Mouse (Mus musculus) midbrain, postnatal 0 days (tissue): ENCODE data around the gene Xpo1. TPM values are rescaled to one million over a fixed set of nuclear protein-coding genes. Genes with fewer than 3 reads are reported as not detected.
A peak's percentile ranks its signal among the peaks of the same experiment; 100 is the strongest.

Experiments
- ATAC-seq: fragments of 200-750 bp; cut with Nextera tagmentation; 2 replicates; pipeline ENCODE4 v1.8.0; 2017; ENCODE audit warnings: moderate number of reproducible peaks, mild to moderate bottlenecking, moderate TSS enrichment, moderate library complexity; ENCODE audit not compliant: low FRiP score
- DNase-seq: peaks from one replicate; pipeline ENCODE4 v3.0.0-alpha.2; 2015; ENCODE audit warnings: low spot score
- H3K27ac ChIP-seq: fragments of 300-500 bp; sonication (generic); 2 replicates; pipeline ENCODE4 v1.5.1; 2014; ENCODE audit warnings: low read depth, mild to moderate bottlenecking, low read length, mixed read lengths
- H3K27me3 ChIP-seq: fragments of 300-500 bp; sonication (generic); 2 replicates; pipeline ENCODE4 v1.6.1; 2014; ENCODE audit warnings: low read length, control low read depth, mixed read lengths; ENCODE audit not compliant: insufficient read depth
- H3K36me3 ChIP-seq: fragments of 300-500 bp; sonication (generic); 2 replicates; pipeline ENCODE4 v1.6.1; 2014; ENCODE audit warnings: low read length, control low read depth, mixed read lengths; ENCODE audit not compliant: insufficient read depth
- H3K4me1 ChIP-seq: fragments of 300-500 bp; sonication (generic); 2 replicates; pipeline ENCODE4 v1.6.1; 2014; ENCODE audit warnings: mild to moderate bottlenecking, control low read depth, antibody characterized with exemption, low read length, mixed read lengths; ENCODE audit not compliant: insufficient read depth
- H3K4me2 ChIP-seq: fragments of 300-500 bp; sonication (generic); 2 replicates; pipeline ENCODE4 v1.6.1; 2014; ENCODE audit warnings: low read depth, mild to moderate bottlenecking, low read length, mixed read lengths; ENCODE audit not compliant: poor library complexity, severe bottlenecking
- H3K4me3 ChIP-seq: fragments of 300-500 bp; sonication (generic); 2 replicates; pipeline ENCODE4 v1.5.1; 2014; ENCODE audit warnings: low read depth, mild to moderate bottlenecking, low read length, moderate library complexity
- H3K9ac ChIP-seq: fragments of 300-500 bp; sonication (generic); replicated peaks from 2 replicates; pipeline ENCODE4 v1.6.1; 2014; ENCODE audit warnings: mild to moderate bottlenecking, low read length, moderate library complexity, mixed read lengths; ENCODE audit not compliant: poor library complexity, severe bottlenecking
- H3K9me3 ChIP-seq: fragments of 300-500 bp; sonication (generic); 2 replicates; pipeline ENCODE4 v1.6.1; 2016; ENCODE audit warnings: low read length, control low read depth
- CTCF ChIP-seq: IDR thresholded peaks from 2 replicates; pipeline ENCODE4 v1.5.1; 2016; ENCODE audit warnings: antibody characterized with exemption, mild to moderate bottlenecking
- WGBS: fragments of 180-500 bp; shearing (Covaris S2); extraction: QIAGEN DNeasy Blood & Tissue Kit; methylation state at CpG from one replicate; pipeline ENCODE4 v1.1.7; 2014; 5-methylcytosine and 5-hydroxymethylcytosine counted together
- polyA plus RNA-seq: library from polyadenylated mRNA; unstranded; fragments of >200 nt; fragmentation: Nextera tagmentation; extraction: Ambion mirVana; gene quantifications from 2 replicates; pipeline ENCODE4 v1.2.1, GENCODE M21; 2015
- total RNA-seq: library from RNA; depleted of rRNA; stranded (reverse); fragments of >200 nt; gene quantifications from 2 replicates; pipeline ENCODE4 v1.2.3, GENCODE M21; 2014; rRNA removed

Xpo1 gene
- total RNA-seq = 65.1 and 86.5 TPM in 2 replicates
- polyA plus RNA-seq = 37.4 and 44.0 TPM in 2 replicates

DNA sequence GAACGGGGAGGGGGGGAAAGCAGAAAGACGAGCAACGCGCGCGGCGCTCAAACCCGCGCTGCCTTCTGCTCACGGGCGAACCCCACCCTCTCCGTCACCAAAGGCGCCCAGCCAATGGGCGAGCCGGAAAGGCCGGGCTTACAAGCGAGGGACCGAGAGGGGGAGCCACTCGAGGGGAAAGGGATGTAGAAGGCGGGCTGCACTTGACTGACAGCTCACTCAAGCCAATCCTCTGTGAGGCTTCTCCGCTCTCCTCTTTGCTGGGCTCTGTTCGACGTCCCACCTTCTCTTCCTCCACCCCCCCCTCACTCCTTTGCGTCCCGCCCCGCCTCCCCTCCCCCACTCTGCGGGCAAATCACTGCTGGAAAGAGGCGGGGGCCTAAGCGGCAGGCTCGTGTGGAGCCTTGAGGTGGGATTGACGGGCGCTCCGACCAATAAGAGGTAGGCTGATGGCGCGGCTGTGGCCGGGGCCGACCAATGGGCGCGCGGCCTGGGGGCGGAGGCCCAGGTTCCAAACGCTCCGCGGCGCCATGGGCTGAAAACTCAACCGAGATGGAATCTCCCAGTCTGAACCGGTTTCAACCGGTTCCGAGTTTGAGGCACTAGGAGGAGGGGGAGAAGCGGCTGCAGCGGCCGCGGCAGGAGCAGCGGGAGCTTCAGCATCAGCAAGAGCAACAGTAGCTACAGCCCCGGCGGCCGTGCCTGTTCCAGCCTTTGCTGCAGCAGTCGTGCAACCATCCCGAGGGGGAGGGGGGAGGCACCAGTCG, at the start of gene Xpo1:
Xpo1 (plus strand) TSS at position 615 of the 767 bp plus-strand sequence.
- H3K4me3 ChIP-seq = peak within 1 kb of the TSS; percentile 97
- peak within 1 kb of the TSS; percentile 100 for H3K27ac ChIP-seq
- DNase-seq (peak; percentile 100), ATAC-seq (peak; percentile 98)
- H3K9ac ChIP-seq = peak within 1 kb of the TSS; percentile 98
- H3K27me3 ChIP-seq = no peaks in the 10 kb centered on the region
- H3K4me2 ChIP-seq = peak within 1 kb of the TSS; percentile 56
- peak; percentile 77 for TF ChIP-seq CTCF
- no peaks in the 10 kb centered on the region for H3K36me3 ChIP-seq
- WGBS = under 1% methylated on average over 55 of the region's 60 CpGs
- no peaks in the 10 kb centered on the region for H3K4me1 ChIP-seq
- no peaks in the 10 kb centered on the region for H3K9me3 ChIP-seq

DNA sequence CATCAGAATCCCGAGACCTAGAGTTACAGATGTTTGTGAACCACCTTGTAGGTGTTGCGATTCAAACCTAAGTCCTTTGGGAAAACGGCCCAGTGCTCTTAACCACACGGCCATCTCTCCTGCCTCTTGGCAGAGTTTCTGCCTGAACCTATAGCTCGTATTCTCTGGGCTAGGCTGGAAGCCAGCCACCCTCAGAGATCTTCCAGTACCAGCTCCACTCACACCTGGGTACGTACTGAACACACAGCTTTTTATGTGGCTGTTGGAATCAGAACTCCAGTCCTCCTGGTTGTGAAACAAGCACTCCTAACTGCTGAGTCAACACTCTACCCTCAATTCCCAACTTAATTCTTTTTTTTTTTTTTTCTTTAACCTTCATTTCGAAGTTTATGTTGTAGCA, 46.1 kb upstream of the Xpo1 start:
- ATAC-seq (no peak), DNase-seq (no peak)
- no peak for TF ChIP-seq CTCF
- Histone ChIP-seq H3K27ac (no peak overlapping the region), H3K4me3 (no peak overlapping the region), H3K27me3 (no peaks in the 10 kb centered on the region), H3K4me2 (no peak overlapping the region), H3K36me3 (no peaks in the 10 kb centered on the region), H3K9me3 (no peaks in the 10 kb centered on the region), H3K4me1 (0 out of 2 replicates have a peak, but pooled peaks cover 3% of the 10 kb centered on the region), H3K9ac (no peak overlapping the region)
- 89% methylated on average over 7 of the region's 7 CpGs for WGBS

DNA sequence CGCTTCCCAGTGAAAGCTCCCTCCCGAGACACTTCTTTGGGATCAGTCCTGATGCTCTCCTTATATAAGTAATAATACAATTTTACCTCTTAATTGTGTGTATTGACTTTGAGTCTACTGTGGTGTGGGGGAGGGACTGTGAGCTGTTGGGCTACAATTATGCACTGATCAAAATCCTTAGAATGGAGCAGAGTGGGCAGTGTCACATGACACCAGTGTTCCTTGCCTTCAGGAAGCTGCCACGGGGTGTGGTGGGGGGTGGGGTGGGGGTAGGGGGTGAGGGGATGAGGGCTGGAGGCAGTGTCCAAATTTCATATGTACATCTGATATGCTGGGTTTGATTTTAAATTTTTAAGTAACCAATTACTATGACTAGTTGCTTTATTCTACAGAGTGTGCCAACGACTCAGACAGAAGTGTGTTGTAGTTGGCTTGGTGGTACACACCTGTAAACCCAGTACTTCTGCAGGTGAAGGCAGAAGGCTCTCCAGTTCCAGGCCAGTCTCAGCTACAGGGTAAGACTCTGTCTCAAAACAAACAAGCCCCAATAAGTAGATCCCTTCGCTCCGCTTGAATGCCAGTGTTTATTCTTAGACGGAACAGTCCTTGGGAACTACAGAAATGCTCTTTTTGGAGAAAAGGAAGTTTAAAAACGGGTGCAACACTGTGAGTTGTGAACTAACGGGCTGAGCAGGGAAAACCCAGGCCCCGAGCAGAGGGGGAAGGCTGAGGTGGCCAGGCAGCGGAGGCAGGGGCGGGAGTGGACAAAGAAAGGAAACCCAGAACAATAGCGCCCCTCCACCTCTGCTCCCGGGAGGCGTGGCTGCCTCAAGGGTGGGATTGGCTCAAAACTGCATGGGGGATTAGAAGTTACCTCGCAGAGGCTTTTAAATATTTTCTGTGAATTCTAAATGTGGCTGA, 45.0 kb upstream of the Xpo1 start:
- H3K27me3 ChIP-seq = no peaks in the 10 kb centered on the region
- peak overlapping the region; percentile 55; the same call in 1 of the 2 replicates for H3K27ac ChIP-seq
- no peaks in the 10 kb centered on the region for H3K9me3 ChIP-seq
- no peak for DNase-seq
- TF ChIP-seq CTCF = no peak
- ATAC-seq = no peak
- H3K4me2 ChIP-seq = peak overlapping the region; percentile 49
- 12% methylated on average over 16 of the region's 16 CpGs for WGBS
- 0 out of 2 replicates have a peak, but pooled peaks cover 3% of the 10 kb centered on the region for H3K4me1 ChIP-seq
- H3K36me3 ChIP-seq = no peaks in the 10 kb centered on the region
- no peak overlapping the region for H3K9ac ChIP-seq
- peak overlapping the region; percentile 18; the same call in 1 of the 2 replicates for H3K4me3 ChIP-seq

DNA sequence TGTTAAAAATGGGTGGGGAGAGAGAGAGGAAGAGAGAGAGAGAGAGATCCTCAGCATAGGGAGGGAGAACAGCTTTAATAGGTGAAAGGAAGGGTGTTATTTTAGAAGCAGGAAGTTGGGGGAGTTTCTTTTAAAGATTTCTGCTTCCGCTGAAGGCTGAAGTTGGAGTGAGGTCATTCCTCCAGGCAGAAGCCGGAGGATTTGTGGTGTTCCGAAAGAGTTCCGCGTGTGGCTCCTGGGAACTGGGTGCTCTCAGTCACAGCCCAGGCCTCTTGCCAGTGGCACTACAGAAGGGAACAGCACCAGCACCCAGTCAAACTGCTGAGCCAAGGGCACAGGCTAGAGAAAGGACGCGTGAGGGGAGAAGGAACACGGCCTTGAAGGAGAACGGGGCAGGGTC, 38.4 kb upstream of the Xpo1 start:
- no peak for ATAC-seq
- WGBS = 93% methylated on average over 9 of the region's 9 CpGs

DNA sequence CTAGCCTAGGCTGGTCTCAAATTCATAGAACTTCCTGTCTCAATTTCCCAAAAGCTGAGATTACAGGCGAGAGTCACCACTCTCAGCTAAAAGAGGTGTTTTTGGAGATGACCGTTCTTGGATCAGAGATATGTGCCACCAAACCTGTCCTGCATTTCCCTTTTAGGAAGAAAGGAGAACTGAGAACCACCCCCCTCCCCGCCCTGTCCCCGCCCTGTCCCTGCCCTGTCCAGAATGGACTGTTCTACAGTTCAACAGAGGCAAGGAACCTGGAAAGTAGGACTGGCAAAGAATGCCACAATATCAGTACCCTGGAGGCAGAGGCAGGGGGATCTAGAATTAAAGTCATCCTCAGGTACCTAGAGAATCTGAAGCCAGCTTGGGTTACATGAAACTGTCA, 19.8 kb upstream of the Xpo1 start:
- no peak for ATAC-seq
- Histone ChIP-seq H3K9ac (no peak overlapping the region), H3K4me3 (no peak overlapping the region), H3K4me2 (no peak overlapping the region), H3K4me1 (no peaks in the 10 kb centered on the region), H3K27ac (no peak overlapping the region), H3K36me3 (no peaks in the 10 kb centered on the region), H3K9me3 (no peaks in the 10 kb centered on the region), H3K27me3 (no peaks in the 10 kb centered on the region)
- DNase-seq = no peak
- no peak for TF ChIP-seq CTCF
- 89% methylated on average over 4 of the region's 4 CpGs for WGBS

More for the DNA sequence above, 38.4 kb upstream of the Xpo1 start:
- no peak for TF ChIP-seq CTCF
- no peak for DNase-seq
- no peaks in the 10 kb centered on the region for H3K4me1 ChIP-seq
- no peak overlapping the region for H3K27ac ChIP-seq
- H3K27me3 ChIP-seq = no peaks in the 10 kb centered on the region
- no peaks in the 10 kb centered on the region for H3K36me3 ChIP-seq
- no peak overlapping the region for H3K9ac ChIP-seq
- H3K4me2 ChIP-seq = no peak overlapping the region
- no peak overlapping the region for H3K4me3 ChIP-seq
- H3K9me3 ChIP-seq = no peaks in the 10 kb centered on the region
